Comparison of ENCODE assay signal across 8 mouse cellular contexts in the genomic region with DNA sequence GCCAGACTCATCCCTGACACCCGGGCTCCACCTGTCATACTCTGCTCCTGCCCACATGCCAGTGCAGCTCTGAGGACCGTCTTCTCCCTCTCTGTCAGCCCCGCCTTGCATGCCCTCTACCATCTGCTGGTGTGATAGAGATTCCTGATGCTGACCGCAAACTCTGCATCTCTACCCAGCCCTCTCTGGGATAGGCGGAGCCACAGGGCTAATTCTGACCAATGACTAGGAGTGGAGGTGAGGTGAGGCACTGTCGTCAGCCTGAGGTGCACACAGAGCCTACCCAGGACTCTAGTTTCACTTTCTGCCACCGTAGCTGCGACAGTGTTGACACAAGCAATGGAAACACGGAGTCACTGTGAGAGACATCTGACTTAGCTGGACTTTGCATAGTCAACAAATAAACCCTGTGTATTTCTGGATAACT. TPM values are rescaled to one million over a fixed set of nuclear protein-coding genes. Genes with fewer than 3 reads are reported as not detected.
DNase-seq lines count a peak whose midpoint lies in the region; ATAC-seq and TF ChIP-seq lines count a peak whose summit lies in the region.

No protein-coding gene starts in this region.

- peaks cover 10% of the 10 kb centered on the region for H3K27me3 ChIP-seq in forebrain, embryonic 12.5 days
- H3K27me3 ChIP-seq in spleen, adult 2 months (ENCODE audit: control insufficient read depth, insufficient read depth, low read length), result no peaks in the 10 kb centered on the region

- H3K9ac ChIP-seq in forebrain, embryonic 12.5 days, result peak overlapping the region; percentile 30; the same call in 1 of the 2 replicates

- peak overlapping the region; percentile 20 for H3K4me3 ChIP-seq in forebrain, embryonic 12.5 days (replicated peaks)
- peak overlapping the region; percentile 44 for H3K4me3 ChIP-seq in left cerebral cortex, adult 2 months
- H3K4me3 ChIP-seq in spleen, adult 2 months (ENCODE audit: extremely low read depth, insufficient read depth, insufficient read length), result peak overlapping the region; percentile 44

- TF ChIP-seq CTCF in left cerebral cortex, adult 2 months (IDR thresholded peaks at IDR 0.05), result no peak
- TF ChIP-seq CTCF in spleen, adult 2 months (IDR thresholded peaks at IDR 0.05; ENCODE audit: extremely low read depth, insufficient read depth, insufficient read length, insufficient replicate concordance), result no peak

- no peak for DNase-seq in frontal cortex, postnatal 14 days (ENCODE audit: low spot score in 2 of 2)
- DNase-seq in c-Kit-positive CD71-positive TER-119-negative erythroid progenitor cells, embryonic 14.5 days (ENCODE audit: low read depth), result peak; percentile 88
- DNase-seq in left cerebral cortex, adult 2 months (ENCODE audit: extremely low spot score in 1 of 2, low spot score in 2 of 2), result peak; percentile 54 to 61
- DNase-seq in spleen, adult 2 months (ENCODE audit: low read depth in 1 of 2, low spot score in 2 of 2), result peak; percentile 70 to 90

- WGBS in forebrain, embryonic 12.5 days, result 4% methylated on average over 9 of the region's 9 CpGs
- WGBS in spleen, adult 2 months, result 2% methylated on average over 9 of the region's 9 CpGs

- no peaks in the 10 kb centered on the region for H3K36me3 ChIP-seq in forebrain, embryonic 12.5 days (replicated peaks)
- H3K36me3 ChIP-seq in spleen, adult 2 months (ENCODE audit: control insufficient read depth, insufficient read depth, low read length), result no peaks in the 10 kb centered on the region

- H3K9me3 ChIP-seq in forebrain, embryonic 12.5 days, result no peaks in the 10 kb centered on the region

- no peak for TF ChIP-seq POLR2A in spleen, adult 2 months (IDR thresholded peaks at IDR 0.05; ENCODE audit: low read depth, low read length)

- peak overlapping the region; percentile 47 for H3K4me2 ChIP-seq in forebrain, embryonic 12.5 days

- peaks cover 18% of the 10 kb centered on the region for H3K4me1 ChIP-seq in forebrain, embryonic 12.5 days
- H3K4me1 ChIP-seq in spleen, adult 2 months (ENCODE audit: control insufficient read depth, insufficient read depth, insufficient read length), result peaks cover 7% of the 10 kb centered on the region; the same call in 1 of the 2 replicates

- ATAC-seq in frontal cortex, adult (ENCODE audit: low TSS enrichment), result peak; percentile 92
- ATAC-seq in forebrain, embryonic 12.5 days (ENCODE audit: low FRiP score), result peak; percentile 69; the same call in 1 of the 2 replicates
- peak; percentile 96 to 98 for ATAC-seq in hematopoietic stem cell, adult 5-6 weeks (replicated peaks in 1 of 2; ENCODE audit: insufficient read depth in 1 of 2, low FRiP score in 2 of 2, low TSS enrichment in 1 of 2, low read depth in 1 of 2, poor library complexity in 2 of 2, severe bottlenecking in 2 of 2)
- peak; percentile 97 for ATAC-seq in megakaryocyte, adult 5-6 weeks (ENCODE audit: poor library complexity, severe bottlenecking)

- H3K27ac ChIP-seq in forebrain, embryonic 12.5 days, result 0 out of 2 replicates have a peak overlapping the region, but pooled peaks have one; percentile 54
- peak overlapping the region; percentile 29 for H3K27ac ChIP-seq in left cerebral cortex, adult 2 months
- H3K27ac ChIP-seq in spleen, adult 2 months (ENCODE audit: insufficient read depth, low read length), result no peak overlapping the region; the same call in 1 of the 2 replicates

- intact Hi-C loops in left cerebral cortex, adult 2 months (cut with DNase I), result no loop called here

RNA-seq across cellular contexts. Expression of a gene that starts 10.1 kb away (rescaled TPM):
- polyA plus RNA-seq in forebrain, embryonic 12.5 days (2016; fragmentation: Nextera tagmentation; extraction: Ambion mirVana), result 2.3 and 2.7 TPM in 2 replicates
- total RNA-seq in hematopoietic stem cell, adult 5-6 weeks (2017), result 0.19 and 2.4 TPM in 2 replicates
- 10 to 100 TPM; 20.9 to 25.3 TPM for total RNA-seq in left cerebral cortex, adult 2 months (2021)
- 0.18 and 0.40 TPM in 2 replicates for total RNA-seq in megakaryocyte, adult 5-6 weeks (2015)
- 0.99 and 1.1 TPM in 2 replicates for total RNA-seq in megakaryocyte, adult 5-6 weeks (2017)
- polyA plus RNA-seq in spleen, adult 2 months (2012; rRNA removed), result 4.7 and 9.1 TPM in 2 replicates

RNA-seq across cellular contexts. Expression of a gene that starts 48.1 kb away (rescaled TPM):
- 131 and 144 TPM in 2 replicates for polyA plus RNA-seq in forebrain, embryonic 12.5 days (2016; fragmentation: Nextera tagmentation; extraction: Ambion mirVana)
- total RNA-seq in hematopoietic stem cell, adult 5-6 weeks (2017), result 60.4 and 66.6 TPM in 2 replicates
- 100 to 1,000 TPM; 177 to 178 TPM for total RNA-seq in left cerebral cortex, adult 2 months (2021)
- total RNA-seq in megakaryocyte, adult 5-6 weeks (2015), result 68.9 and 69.0 TPM in 2 replicates
- 44.3 and 45.9 TPM in 2 replicates for total RNA-seq in megakaryocyte, adult 5-6 weeks (2017)
- polyA plus RNA-seq in spleen, adult 2 months (2012; rRNA removed), result 136 and 152 TPM in 2 replicates

RNA-seq across cellular contexts. Expression of a gene that starts 48.3 kb away (rescaled TPM):
- 22.5 and 23.0 TPM in 2 replicates for polyA plus RNA-seq in forebrain, embryonic 12.5 days (2016; fragmentation: Nextera tagmentation; extraction: Ambion mirVana)
- 7.1 and 8.9 TPM in 2 replicates for total RNA-seq in hematopoietic stem cell, adult 5-6 weeks (2017)
- 10 to 100 TPM; 56.5 to 58.2 TPM for total RNA-seq in left cerebral cortex, adult 2 months (2021)
- 26.2 and 29.6 TPM in 2 replicates for total RNA-seq in megakaryocyte, adult 5-6 weeks (2015)
- total RNA-seq in megakaryocyte, adult 5-6 weeks (2017), result 13.9 and 14.2 TPM in 2 replicates
- polyA plus RNA-seq in spleen, adult 2 months (2012; rRNA removed), result 53.9 and 55.2 TPM in 2 replicates

Comparison
In these comparisons a context has a peak if more than half of its experiments do, and no peak if none do; other contexts are left out.
1. DNase-seq: peak in c-Kit-positive CD71-positive TER-119-negative erythroid progenitor cells, embryonic 14.5 days (single experiment), left cerebral cortex, adult 2 months (2 of 2) and spleen, adult 2 months (2 of 2); none in frontal cortex, postnatal 14 days (0 of 2).
2. Peak in every context shown above with its lines, with median percentiles within 50 percentile points of each other: ATAC-seq and H3K4me3 ChIP-seq.